Mouse (Mus musculus) hindbrain, embryonic 14.5 days (tissue): ENCODE data around the gene Rtcb. TPM values are rescaled to one million over a fixed set of nuclear protein-coding genes. Genes with fewer than 3 reads are reported as not detected.

Source experiments
- ATAC-seq: fragments of 200-750 bp; cut with Nextera tagmentation; 2 replicates; pipeline ENCODE4 v1.8.0; 2017; ENCODE audit warnings: moderate number of reproducible peaks, mild to moderate bottlenecking, moderate TSS enrichment, moderate library complexity; ENCODE audit not compliant: low FRiP score
- DNase-seq: peaks from one replicate; pipeline ENCODE4 v3.0.0-alpha.2; 2015; ENCODE audit warnings: low spot score
- H3K27ac ChIP-seq: fragments of 300-500 bp; sonication (generic); 2 replicates; pipeline ENCODE4 v1.5.1; 2014; ENCODE audit warnings: mild to moderate bottlenecking, moderate library complexity
- H3K27me3 ChIP-seq: fragments of 300-500 bp; sonication (generic); 2 replicates; pipeline ENCODE4 v1.6.1; 2014; ENCODE audit warnings: mild to moderate bottlenecking, low read length, mixed read lengths; ENCODE audit not compliant: control insufficient read depth, insufficient read depth
- H3K36me3 ChIP-seq: fragments of 300-500 bp; sonication (generic); replicated peaks from 2 replicates; pipeline ENCODE4 v1.6.1; 2014; ENCODE audit not compliant: control insufficient read depth, insufficient read depth
- H3K4me1 ChIP-seq: fragments of 300-500 bp; sonication (generic); replicated peaks from 2 replicates; pipeline ENCODE4 v1.6.1; 2014; ENCODE audit warnings: antibody characterized with exemption, low read length, mixed read lengths; ENCODE audit not compliant: control insufficient read depth, insufficient read depth
- H3K4me2 ChIP-seq: fragments of 300-500 bp; sonication (generic); replicated peaks from 2 replicates; pipeline ENCODE4 v1.6.1; 2014; ENCODE audit warnings: mild to moderate bottlenecking, moderate library complexity
- H3K4me3 ChIP-seq: fragments of 300-500 bp; sonication (generic); replicated peaks from 2 replicates; pipeline ENCODE4 v1.5.1; 2014; ENCODE audit warnings: mild to moderate bottlenecking, low read length
- H3K9ac ChIP-seq: fragments of 300-500 bp; sonication (generic); 2 replicates; pipeline ENCODE4 v1.6.1; 2014
- H3K9me3 ChIP-seq: fragments of 300-500 bp; sonication (generic); 2 replicates; pipeline ENCODE4 v1.6.1; 2016; ENCODE audit warnings: low read length; ENCODE audit not compliant: control insufficient read depth
- WGBS: fragments of 180-500 bp; shearing (Covaris S2); extraction: QIAGEN DNeasy Blood & Tissue Kit; methylation state at CpG from one replicate; pipeline ENCODE4 v1.1.7; 2014; 5-methylcytosine and 5-hydroxymethylcytosine counted together
- polyA plus RNA-seq: library from polyadenylated mRNA; unstranded; fragments of >200 nt; fragmentation: Nextera tagmentation; extraction: Ambion mirVana; gene quantifications from 2 replicates; pipeline ENCODE4 v1.2.1, GENCODE M21; 2014

Rtcb gene
- polyA plus RNA-seq, 1 experiment from 2014 or later = 154 TPM

DNA sequence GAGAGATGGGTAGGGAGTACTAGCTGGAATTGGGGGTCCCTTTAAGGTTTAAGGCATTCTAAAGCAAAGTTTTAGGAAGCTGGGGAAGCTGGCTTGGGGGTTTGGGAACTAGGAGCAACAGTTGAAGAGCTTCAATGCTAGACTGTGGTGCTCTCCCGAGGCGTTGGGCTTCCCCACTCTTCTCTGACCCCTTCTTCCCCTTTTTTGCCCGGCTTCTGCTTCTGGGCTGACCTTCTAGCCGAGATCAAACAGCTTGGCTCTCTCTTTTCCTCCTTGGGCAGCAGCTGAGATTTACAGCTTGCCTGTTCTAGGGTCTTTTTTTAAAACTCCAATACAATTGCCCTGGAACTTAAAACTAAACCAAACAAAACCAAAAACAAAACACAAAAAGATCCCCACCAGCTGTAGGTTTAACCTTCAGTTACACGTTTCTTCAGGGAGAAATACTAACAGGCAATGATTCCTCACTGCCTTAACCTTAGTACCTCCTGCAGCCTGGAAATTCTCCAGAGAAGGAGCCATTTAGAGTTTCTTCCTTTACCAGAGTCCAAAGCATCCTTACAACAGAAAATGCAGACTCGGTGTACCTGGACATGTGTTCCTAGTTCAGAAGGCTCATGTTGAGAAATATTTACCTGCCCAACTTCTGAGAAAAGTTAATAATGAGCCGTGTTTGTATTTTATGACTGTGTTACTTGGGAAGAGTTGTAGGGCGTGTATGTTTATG lies 12.4 kb upstream of the Rtcb start:
- Histone ChIP-seq H3K9me3 (no peaks in the 10 kb centered on the region), H3K4me2 (no peak overlapping the region), H3K9ac (no peak overlapping the region), H3K4me1 (no peaks in the 10 kb centered on the region), H3K27me3 (no peaks in the 10 kb centered on the region), H3K27ac (no peak overlapping the region), H3K36me3 (no peaks in the 10 kb centered on the region), H3K4me3 (no peak overlapping the region)
- no peak for DNase-seq
- no peak for ATAC-seq
- WGBS = 65% methylated on average over 8 of the region's 8 CpGs

DNA sequence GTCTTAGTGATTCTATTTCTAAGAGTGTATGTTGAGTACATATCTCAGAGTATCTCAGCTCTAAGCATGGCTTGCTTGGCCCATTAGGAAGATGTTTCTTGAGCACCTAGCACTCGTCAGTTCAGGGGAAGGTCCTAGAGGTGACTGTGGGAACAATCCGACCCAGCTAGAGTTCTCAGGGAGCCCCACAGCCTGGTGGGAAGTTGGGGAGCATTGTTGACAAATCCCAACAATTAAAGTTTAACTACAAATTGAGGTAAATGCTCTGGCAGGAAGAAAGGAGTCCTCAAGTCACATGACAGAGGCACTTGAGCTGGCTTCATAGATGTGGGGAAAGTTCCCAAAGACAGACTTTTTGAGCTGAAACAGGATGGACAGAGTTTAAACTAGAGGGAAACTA lies 11.1 kb upstream of the Rtcb start:
- ATAC-seq = no peak

DNA sequence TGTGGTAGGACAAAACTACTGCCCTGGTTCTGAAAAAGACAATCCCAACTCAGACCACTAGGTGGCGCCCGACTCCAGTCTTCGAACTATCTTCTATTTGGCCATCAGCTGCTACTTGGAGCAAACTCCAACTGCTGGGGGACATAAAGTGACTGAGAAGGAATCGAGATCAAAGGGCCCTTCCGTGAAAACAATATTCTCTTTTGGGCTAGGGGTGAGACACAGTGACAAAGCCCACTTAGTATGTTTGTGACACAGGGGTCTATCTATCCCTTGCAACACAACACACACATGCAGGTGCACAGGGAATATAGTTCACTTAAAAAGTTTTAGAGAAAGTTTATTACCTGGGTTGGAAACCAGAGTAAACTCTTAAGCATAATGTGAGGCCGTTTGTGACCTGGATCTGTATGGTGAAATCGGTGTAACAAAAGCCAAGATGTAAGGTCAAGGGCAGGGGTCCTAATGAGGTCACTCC lies 10.6 kb upstream of the Rtcb start:
- Histone ChIP-seq H3K36me3 (no peaks in the 10 kb centered on the region), H3K9ac (no peak overlapping the region), H3K9me3 (no peaks in the 10 kb centered on the region), H3K4me1 (no peaks in the 10 kb centered on the region), H3K27me3 (no peaks in the 10 kb centered on the region), H3K4me2 (no peak overlapping the region), H3K4me3 (no peak overlapping the region), H3K27ac (no peak overlapping the region)
- peak; percentile 90 for DNase-seq
- ATAC-seq = peak; percentile 57; the same call in 1 of the 2 replicates
- 15% methylated on average over 7 of the region's 7 CpGs for WGBS

More for the DNA sequence above, 11.1 kb upstream of the Rtcb start:
- Histone ChIP-seq H3K4me2 (no peak overlapping the region), H3K9me3 (no peaks in the 10 kb centered on the region), H3K4me3 (no peak overlapping the region), H3K4me1 (no peaks in the 10 kb centered on the region), H3K9ac (no peak overlapping the region), H3K27me3 (no peaks in the 10 kb centered on the region), H3K36me3 (no peaks in the 10 kb centered on the region), H3K27ac (no peak overlapping the region)
- DNase-seq = no peak
- 51% methylated on average over 2 of the region's 2 CpGs for WGBS

DNA sequence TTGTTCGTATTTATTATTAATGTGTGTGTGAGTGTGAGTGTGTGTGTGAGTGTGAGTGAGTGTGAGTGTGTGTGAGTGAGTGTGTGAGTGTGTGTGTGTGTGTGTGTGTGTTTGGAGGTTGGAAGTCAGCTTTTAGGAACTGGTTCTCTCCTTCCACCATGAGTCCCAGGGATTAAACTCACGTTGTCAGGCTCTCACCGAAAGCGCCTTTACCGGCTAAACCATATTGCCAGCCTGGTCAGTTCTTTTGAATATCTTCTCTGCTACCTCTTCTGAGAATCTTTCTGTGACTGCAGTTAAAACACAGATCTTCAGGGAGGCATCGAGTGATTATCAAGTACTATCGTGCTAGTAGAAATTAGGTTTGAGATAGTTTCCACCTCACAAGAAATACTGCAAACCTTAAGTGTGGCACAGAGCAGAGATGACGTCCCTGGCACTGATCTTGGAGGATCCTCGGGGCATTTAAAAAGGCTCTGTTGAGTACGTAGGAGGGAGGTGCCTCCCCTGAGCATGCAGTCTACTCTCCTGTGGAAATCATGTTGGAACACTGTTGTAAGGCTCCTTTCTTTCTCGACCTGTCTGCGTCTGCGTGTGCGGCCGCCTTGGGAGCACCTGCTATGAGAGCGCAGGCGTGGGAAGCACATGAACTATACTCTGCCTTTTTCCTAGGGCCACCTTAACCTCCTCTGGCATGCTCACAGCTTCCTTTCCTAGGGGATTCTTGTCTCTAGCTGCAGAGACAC lies 10.0 kb upstream of the Rtcb start:
- Histone ChIP-seq H3K36me3 (no peaks in the 10 kb centered on the region), H3K9me3 (no peaks in the 10 kb centered on the region), H3K4me1 (no peaks in the 10 kb centered on the region), H3K4me2 (no peak overlapping the region), H3K9ac (no peak overlapping the region), H3K4me3 (no peak overlapping the region), H3K27me3 (no peaks in the 10 kb centered on the region), H3K27ac (no peak overlapping the region)
- ATAC-seq (peak; percentile 43), DNase-seq (no peak)
- WGBS = 69% methylated on average over 17 of the region's 17 CpGs

DNA sequence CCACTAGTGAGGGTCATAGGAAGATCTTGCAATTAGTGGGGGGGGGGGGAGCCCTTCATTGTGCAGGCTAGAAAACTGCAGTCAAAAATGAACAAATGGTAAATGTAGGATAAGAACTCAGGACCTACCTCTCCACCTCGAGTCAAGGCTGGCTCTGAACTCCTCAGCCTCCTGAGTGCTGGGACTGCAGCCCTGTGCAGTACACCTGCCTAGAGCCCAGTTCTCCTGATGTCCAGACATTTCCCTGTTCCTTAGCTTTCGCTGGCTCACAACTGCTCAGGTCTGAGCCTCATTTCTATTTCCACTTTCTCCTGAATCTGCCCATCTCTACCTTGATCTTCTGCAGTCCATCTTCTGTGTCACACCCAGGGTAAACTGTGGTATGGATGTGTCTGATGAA lies 8.9 kb upstream of the Rtcb start:
- no peaks in the 10 kb centered on the region for H3K4me1 ChIP-seq
- H3K9ac ChIP-seq = no peak overlapping the region
- no peaks in the 10 kb centered on the region for H3K27me3 ChIP-seq
- no peaks in the 10 kb centered on the region for H3K9me3 ChIP-seq
- H3K4me2 ChIP-seq = no peak overlapping the region
- 70% methylated on average over 2 of the region's 2 CpGs for WGBS
- no peaks in the 10 kb centered on the region for H3K36me3 ChIP-seq
- no peak overlapping the region for H3K4me3 ChIP-seq
- ATAC-seq (no peak), DNase-seq (no peak)
- H3K27ac ChIP-seq = no peak overlapping the region

DNA sequence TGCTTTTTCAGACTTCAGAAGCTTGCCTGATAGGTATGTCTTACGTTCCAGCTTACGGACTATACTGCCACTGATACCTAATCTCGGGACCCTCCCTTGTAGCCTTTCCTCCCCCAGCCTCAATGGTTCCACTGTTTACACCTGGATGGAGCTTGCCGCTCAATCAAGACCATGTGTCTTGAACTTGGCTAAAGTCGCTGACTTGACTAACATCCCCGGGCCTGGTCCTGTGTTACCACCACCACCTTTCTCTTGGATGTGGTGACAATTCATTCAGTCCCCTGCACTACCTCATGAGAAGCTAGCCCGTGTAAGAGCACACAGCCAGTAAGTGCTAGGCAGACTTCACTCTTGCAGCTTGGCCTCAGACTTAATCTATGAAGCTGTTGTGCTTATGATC lies 6.7 kb upstream of the Rtcb start:
- WGBS = 91% methylated on average over 7 of the region's 7 CpGs
- ATAC-seq = no peak

DNA sequence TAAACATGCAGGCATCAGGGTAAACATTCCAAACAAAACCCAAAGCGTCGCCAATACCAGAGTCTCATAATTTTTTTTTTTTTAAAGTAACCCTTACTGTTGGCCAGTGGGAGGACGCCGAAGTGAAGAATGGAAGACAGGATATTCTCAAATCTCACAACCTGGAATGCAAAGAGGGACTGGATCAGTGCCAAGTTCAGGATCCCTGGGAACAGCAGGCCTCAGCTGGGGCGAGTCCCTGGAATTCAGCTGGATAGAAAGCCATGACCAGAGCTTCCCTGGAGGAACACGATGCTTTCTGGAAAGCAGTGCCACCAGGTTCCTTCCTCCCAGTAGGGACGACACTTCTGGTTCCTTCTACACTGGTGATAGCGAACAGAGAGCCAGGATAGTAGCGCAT lies 5.3 kb upstream of the Rtcb start:
- Histone ChIP-seq H3K4me3 (no peak overlapping the region), H3K4me2 (no peak overlapping the region), H3K27ac (no peak overlapping the region), H3K9me3 (no peaks in the 10 kb centered on the region), H3K36me3 (no peaks in the 10 kb centered on the region), H3K9ac (no peak overlapping the region), H3K27me3 (no peaks in the 10 kb centered on the region), H3K4me1 (no peaks in the 10 kb centered on the region)
- DNase-seq (no peak), ATAC-seq (no peak)
- 78% methylated on average over 9 of the region's 9 CpGs for WGBS

More for the DNA sequence above, 6.7 kb upstream of the Rtcb start:
- Histone ChIP-seq H3K4me2 (no peak overlapping the region), H3K27me3 (no peaks in the 10 kb centered on the region), H3K4me1 (no peaks in the 10 kb centered on the region), H3K27ac (no peak overlapping the region), H3K36me3 (no peaks in the 10 kb centered on the region), H3K9ac (no peak overlapping the region), H3K9me3 (no peaks in the 10 kb centered on the region), H3K4me3 (no peak overlapping the region)
- no peak for DNase-seq

DNA sequence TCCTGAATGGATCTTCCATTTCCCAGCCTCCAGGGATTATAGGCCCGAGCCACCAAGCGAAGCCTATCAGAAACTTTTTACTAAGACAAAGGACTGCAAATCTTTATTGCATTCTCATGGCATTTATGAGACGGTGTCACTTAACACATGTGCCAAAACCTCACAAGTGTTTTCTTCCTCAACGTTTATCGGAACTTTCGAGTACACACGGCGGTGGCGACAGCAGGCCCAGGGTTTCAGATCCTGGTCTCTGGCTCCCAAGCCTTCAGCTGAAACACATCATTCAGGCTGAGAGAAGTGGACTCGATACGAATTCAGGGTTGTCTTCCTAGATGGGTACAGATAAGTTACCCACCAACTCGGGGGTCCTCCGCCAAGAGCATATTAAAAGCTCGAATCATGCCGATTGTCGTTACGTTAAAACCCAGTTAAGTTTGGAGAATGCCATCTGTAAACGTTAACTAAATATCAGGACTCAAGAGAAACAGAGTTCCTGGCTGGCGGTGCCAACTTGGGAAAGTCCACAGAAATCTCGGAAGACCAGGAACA lies 678 bp downstream of the Rtcb start:
- H3K9ac ChIP-seq = peak overlapping the region; percentile 92
- H3K4me2 ChIP-seq = peak overlapping the region; percentile 72
- H3K9me3 ChIP-seq = no peaks in the 10 kb centered on the region
- ATAC-seq = no peak
- H3K36me3 ChIP-seq = peaks cover 32% of the 10 kb centered on the region
- no peak for DNase-seq
- H3K4me1 ChIP-seq = peaks cover 5% of the 10 kb centered on the region
- WGBS = 7% methylated on average over 20 of the region's 20 CpGs
- peak overlapping the region; percentile 78; the same call in 1 of the 2 replicates for H3K27ac ChIP-seq
- no peaks in the 10 kb centered on the region for H3K27me3 ChIP-seq
- H3K4me3 ChIP-seq = peak overlapping the region; percentile 84

DNA sequence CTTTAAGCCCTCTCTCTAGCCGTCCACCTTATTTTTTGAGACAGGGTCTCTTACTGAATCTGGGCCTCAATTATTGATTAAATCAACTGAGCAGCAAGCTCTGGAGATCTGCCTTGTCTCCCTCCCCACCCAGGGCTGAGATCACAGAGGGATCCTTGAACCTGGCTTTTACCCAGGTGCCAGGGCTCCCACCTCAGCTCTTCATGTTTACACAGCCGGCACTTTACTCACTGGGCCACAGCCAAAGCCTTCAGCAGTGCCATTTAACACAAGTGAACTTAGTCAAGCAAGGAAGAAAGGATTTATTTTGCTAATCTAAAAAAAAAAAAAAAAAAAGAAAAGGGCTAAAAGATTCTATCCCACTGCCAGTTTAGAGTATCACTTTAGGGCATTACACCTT lies 3.2 kb downstream of the Rtcb start:
- Histone ChIP-seq H3K4me3 (no peak overlapping the region), H3K27me3 (no peaks in the 10 kb centered on the region), H3K36me3 (peaks cover 58% of the 10 kb centered on the region), H3K27ac (no peak overlapping the region), H3K9me3 (no peaks in the 10 kb centered on the region), H3K4me1 (peaks cover 5% of the 10 kb centered on the region), H3K9ac (no peak overlapping the region), H3K4me2 (no peak overlapping the region)
- DNase-seq = no peak
- 88% methylated on average over 2 of the region's 2 CpGs for WGBS
- ATAC-seq = no peak
